Mouse (Mus musculus) neural tube, embryonic 14.5 days (tissue): ENCODE results near the gene Plek. TPM values are rescaled to one million over a fixed set of nuclear protein-coding genes. Genes with fewer than 3 reads are reported as not detected.
"Not testable (repeated sequence)": the region's sequence is repeated elsewhere in the genome, so short reads cannot be mapped to it uniquely, and the experiment has no call there.

ENCODE experiments used
- ATAC-seq: fragments of 200-750 bp; cut with Nextera tagmentation; 2 replicates; pipeline ENCODE4 v1.8.0; 2017; ENCODE audit warnings: low read depth, mild to moderate bottlenecking, moderate TSS enrichment, moderate library complexity
- H3K27ac ChIP-seq: fragments of 300-500 bp; sonication (generic); 2 replicates; pipeline ENCODE4 v1.5.1; 2014; ENCODE audit warnings: low read depth, mild to moderate bottlenecking, control low read depth, low read length, moderate library complexity, mixed read lengths
- H3K27me3 ChIP-seq: fragments of 300-500 bp; sonication (generic); 2 replicates; pipeline ENCODE4 v1.6.1; 2014; ENCODE audit warnings: low read length; ENCODE audit not compliant: control insufficient read depth, insufficient read depth
- H3K36me3 ChIP-seq: fragments of 300-500 bp; sonication (generic); 2 replicates; pipeline ENCODE4 v1.6.1; 2014; ENCODE audit warnings: low read length, mixed read lengths; ENCODE audit not compliant: control insufficient read depth, insufficient read depth
- H3K4me1 ChIP-seq: fragments of 300-500 bp; sonication (generic); 2 replicates; pipeline ENCODE4 v1.6.1; 2014; ENCODE audit warnings: low read length; ENCODE audit not compliant: control insufficient read depth, insufficient read depth
- H3K4me2 ChIP-seq: fragments of 300-500 bp; sonication (generic); 2 replicates; pipeline ENCODE4 v1.6.1; 2014; ENCODE audit warnings: mild to moderate bottlenecking, low read depth, low read length, control low read depth
- H3K4me3 ChIP-seq: fragments of 300-500 bp; sonication (generic); 2 replicates; pipeline ENCODE4 v1.5.1; 2014; ENCODE audit warnings: low read depth, low read length, control low read depth, mixed read lengths
- H3K9ac ChIP-seq: fragments of 300-500 bp; sonication (generic); replicated peaks from 2 replicates; pipeline ENCODE4 v1.6.1; 2014; ENCODE audit warnings: low read depth, mild to moderate bottlenecking, control low read depth, low read length, mixed read lengths
- H3K9me3 ChIP-seq: fragments of 300-500 bp; sonication (generic); 2 replicates; pipeline ENCODE4 v1.6.1; 2016; ENCODE audit warnings: low read length; ENCODE audit not compliant: control insufficient read depth
- WGBS: fragments of 180-500 bp; shearing (Covaris S2); extraction: QIAGEN DNeasy Blood & Tissue Kit; methylation state at CpG from one replicate; pipeline ENCODE4 v1.1.7; 2014; 5-methylcytosine and 5-hydroxymethylcytosine counted together
- polyA plus RNA-seq: library from polyadenylated mRNA; unstranded; fragments of >200 nt; fragmentation: Nextera tagmentation; extraction: Ambion mirVana; gene quantifications from 2 replicates; pipeline ENCODE4 v1.2.1, GENCODE M21; 2014

Gene Plek
- polyA plus RNA-seq, 1 experiment from 2014 or later, result 4.1 TPM

- H3K4me3 ChIP-seq, result no peak overlapping the region
- 0 out of 2 replicates have a peak, but pooled peaks cover under 1% of the 10 kb centered on the region for H3K4me1 ChIP-seq
- H3K27ac ChIP-seq, result no peak overlapping the region
- no peaks in the 10 kb centered on the region for H3K27me3 ChIP-seq
- H3K4me2 ChIP-seq, result no peak overlapping the region
- 90% methylated on average over 2 of the region's 2 CpGs for WGBS
- H3K9me3 ChIP-seq, result no peaks in the 10 kb centered on the region
- no peak overlapping the region for H3K9ac ChIP-seq
- no peaks in the 10 kb centered on the region for H3K36me3 ChIP-seq
- no peak for ATAC-seq
These were observed 6.4 kb downstream of the Plek start for GRCm38 (mm10) chr11:17045806-17046205.

- no peaks in the 10 kb centered on the region for H3K9me3 ChIP-seq
- H3K9ac ChIP-seq, result no peak overlapping the region
- no peak overlapping the region for H3K27ac ChIP-seq
- H3K27me3 ChIP-seq, result no peaks in the 10 kb centered on the region
- no peaks in the 10 kb centered on the region for H3K36me3 ChIP-seq
- no peak for ATAC-seq
- 88% methylated on average over 3 of the region's 3 CpGs for WGBS
- no peaks in the 10 kb centered on the region for H3K4me1 ChIP-seq
- H3K4me2 ChIP-seq, result no peak overlapping the region
- no peak overlapping the region for H3K4me3 ChIP-seq
These were observed 28.2 kb downstream of the Plek start for GRCm38 (mm10) chr11:17023984-17024383.

- WGBS, result 89% methylated on average over 6 of the region's 6 CpGs
- Histone ChIP-seq H3K27me3 (no peaks in the 10 kb centered on the region), H3K9ac (no peak overlapping the region), H3K4me2 (no peak overlapping the region), H3K36me3 (no peaks in the 10 kb centered on the region), H3K4me1 (no peaks in the 10 kb centered on the region), H3K4me3 (no peak overlapping the region), H3K9me3 (no peaks in the 10 kb centered on the region), H3K27ac (no peak overlapping the region)
- no peak for ATAC-seq
These were observed 29.0 kb downstream of the Plek start for GRCm38 (mm10) chr11:17023206-17023605.

GRCm38 (mm10) chr11:17019328-17019727 lies 32.9 kb downstream of the Plek start:
- H3K4me3 ChIP-seq, result no peak overlapping the region
- no peaks in the 10 kb centered on the region for H3K36me3 ChIP-seq
- no peaks in the 10 kb centered on the region for H3K4me1 ChIP-seq
- no peak overlapping the region for H3K9ac ChIP-seq
- no peak for ATAC-seq
- no peak overlapping the region for H3K4me2 ChIP-seq
- peaks cover 3% of the 10 kb centered on the region; the same call in 1 of the 2 replicates for H3K9me3 ChIP-seq
- H3K27me3 ChIP-seq, result no peaks in the 10 kb centered on the region
- no peak overlapping the region for H3K27ac ChIP-seq
- 90% methylated on average over 7 of the region's 7 CpGs for WGBS

- Histone ChIP-seq H3K27me3 (no peaks in the 10 kb centered on the region), H3K9ac (no peak overlapping the region), H3K27ac (no peak overlapping the region), H3K4me3 (no peak overlapping the region), H3K36me3 (no peaks in the 10 kb centered on the region), H3K9me3 (peaks cover 2% of the 10 kb centered on the region; the same call in 1 of the 2 replicates), H3K4me2 (no peak overlapping the region), H3K4me1 (no peaks in the 10 kb centered on the region)
- no peak for ATAC-seq
These were observed 39.2 kb downstream of the Plek start for GRCm38 (mm10) chr11:17012948-17013347.

- no peak for ATAC-seq
- Histone ChIP-seq H3K9me3 (no peaks in the 10 kb centered on the region), H3K4me2 (no peak overlapping the region), H3K4me3 (no peak overlapping the region), H3K27ac (no peak overlapping the region), H3K36me3 (no peaks in the 10 kb centered on the region), H3K4me1 (no peaks in the 10 kb centered on the region), H3K27me3 (no peaks in the 10 kb centered on the region), H3K9ac (no peak overlapping the region)
- WGBS, result 78% methylated on average over 7 of the region's 7 CpGs
These were observed 43.7 kb downstream of the Plek start for GRCm38 (mm10) chr11:17008498-17008941.

- no peak overlapping the region for H3K27ac ChIP-seq
- no peak overlapping the region for H3K4me2 ChIP-seq
- no peak for ATAC-seq
- H3K9ac ChIP-seq, result no peak overlapping the region
- no peak overlapping the region for H3K4me3 ChIP-seq
- 92% methylated on average over 5 of the region's 5 CpGs for WGBS
- no peaks in the 10 kb centered on the region for H3K9me3 ChIP-seq
- no peaks in the 10 kb centered on the region for H3K36me3 ChIP-seq
- no peaks in the 10 kb centered on the region for H3K27me3 ChIP-seq
- no peaks in the 10 kb centered on the region for H3K4me1 ChIP-seq
These were observed 44.5 kb downstream of the Plek start for GRCm38 (mm10) chr11:17007517-17008173.

GRCm38 (mm10) chr11:17006526-17006925 lies 45.7 kb downstream of the Plek start:
- not testable (repeated sequence) for ATAC-seq, H3K27me3 ChIP-seq, H3K4me3 ChIP-seq, H3K9ac ChIP-seq, H3K36me3 ChIP-seq, H3K27ac ChIP-seq, H3K4me1 ChIP-seq, H3K4me2 ChIP-seq, H3K9me3 ChIP-seq
- WGBS, result 64% methylated on average over 2 of the region's 3 CpGs

GRCm38 (mm10) chr11:17004899-17005846 lies 47.0 kb downstream of the Plek start:
- no peak overlapping the region for H3K4me2 ChIP-seq
- no peak overlapping the region for H3K27ac ChIP-seq
- no peak for ATAC-seq
- no peaks in the 10 kb centered on the region for H3K36me3 ChIP-seq
- H3K9me3 ChIP-seq, result no peaks in the 10 kb centered on the region
- H3K4me3 ChIP-seq, result no peak overlapping the region
- no peaks in the 10 kb centered on the region for H3K27me3 ChIP-seq
- H3K4me1 ChIP-seq, result no peaks in the 10 kb centered on the region
- WGBS, result 89% methylated on average over 4 of the region's 4 CpGs
- H3K9ac ChIP-seq, result no peak overlapping the region
